ENCODE assay signal across 9 mouse cellular contexts in the genomic region with DNA sequence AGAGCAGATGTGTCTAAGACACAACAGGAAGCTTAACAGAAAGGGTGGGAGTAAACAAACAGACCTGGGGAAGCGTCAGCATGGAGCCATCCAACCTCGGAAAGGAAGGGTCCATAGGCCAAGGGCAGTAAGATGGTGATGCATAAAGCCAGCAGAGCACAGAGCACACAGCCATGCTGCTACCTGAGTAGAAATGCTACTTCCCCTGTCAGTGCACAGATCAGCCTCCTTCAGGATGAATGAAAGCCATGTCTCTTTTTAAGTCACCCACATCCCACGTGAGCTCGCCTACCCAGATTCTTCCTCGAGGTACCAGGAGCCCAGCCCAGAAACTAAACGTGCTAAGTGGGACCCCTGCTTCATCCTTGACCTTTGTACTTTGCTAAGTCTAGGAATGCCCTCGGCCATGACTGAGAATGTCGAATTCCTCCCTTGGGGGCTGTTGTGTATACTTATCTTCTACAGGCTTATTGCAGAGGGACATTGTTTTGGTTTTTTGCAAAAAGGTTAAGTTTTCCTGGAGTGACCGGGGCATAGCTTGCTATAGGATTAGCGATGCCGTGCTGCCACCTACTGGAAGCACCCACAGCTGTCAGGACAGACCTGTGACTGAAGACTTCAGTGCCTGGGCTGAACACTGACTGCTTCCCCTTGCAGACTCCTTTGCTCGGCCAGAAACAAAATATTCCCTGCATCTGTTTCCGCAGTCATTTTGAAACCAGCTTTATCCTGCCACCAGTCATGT.
DNase-seq lines count a peak whose midpoint lies in the region; ATAC-seq and TF ChIP-seq lines count a peak whose summit lies in the region.
"Had no signal": no experiment of that assay in that cellular context is flagged by ENCODE, and none has a peak within 500 bp of the region (broad histone marks: within the 10 kb centered on the region; RNA-seq: fewer than 3 reads in every experiment).

No protein-coding gene starts in this region.

- TF ChIP-seq CTCF in brain, embryonic 14.5 days (IDR thresholded peaks at IDR 0.05; ENCODE audit: borderline replicate concordance, extremely low read depth, insufficient read depth, insufficient read length), result peak; percentile 96
- peak; percentile 88 for TF ChIP-seq CTCF in kidney, postnatal 0 days (IDR thresholded peaks at IDR 0.05; ENCODE audit: low read depth)

- no peak overlapping the region for H3K4me2 ChIP-seq in heart, embryonic 14.5 days (ENCODE audit: low read length)
- H3K4me2 ChIP-seq in kidney, postnatal 0 days (ENCODE audit: low read length), result no peak overlapping the region
- no peak overlapping the region for H3K4me2 ChIP-seq in liver, embryonic 11.5 days
- no peak overlapping the region for H3K4me2 ChIP-seq in neural tube, embryonic 13.5 days

- peak; percentile 77 for ATAC-seq in CD4-positive, CD25-positive, alpha-beta regulatory T cell, adult 4 months
- ATAC-seq in heart, embryonic 14.5 days (ENCODE audit: insufficient number of reproducible peaks, insufficient read depth, low FRiP score, low read depth), result peak; percentile 72; the same call in 1 of the 2 replicates
- ATAC-seq in kidney, postnatal 0 days (replicated peaks; ENCODE audit: low FRiP score, low read depth), result peak; percentile 76
- ATAC-seq in liver, embryonic 11.5 days (replicated peaks; ENCODE audit: low FRiP score), result peak; percentile 43; the same call in 1 of the 2 replicates
- peak; percentile 90 for ATAC-seq in neural tube, embryonic 13.5 days (ENCODE audit: low read depth)

- no peaks in the 10 kb centered on the region for H3K36me3 ChIP-seq in forebrain, embryonic 10.5 days (replicated peaks)
- H3K36me3 ChIP-seq in heart, embryonic 14.5 days (ENCODE audit: control insufficient read depth, insufficient read depth, low read length), result no peaks in the 10 kb centered on the region
- H3K36me3 ChIP-seq in kidney, postnatal 0 days (ENCODE audit: insufficient read depth, low read length), result no peaks in the 10 kb centered on the region
- H3K36me3 ChIP-seq in liver, embryonic 11.5 days (ENCODE audit: control insufficient read depth, insufficient read depth, low read length), result no peaks in the 10 kb centered on the region
- H3K36me3 ChIP-seq in neural tube, embryonic 13.5 days, result no peaks in the 10 kb centered on the region

- no peak overlapping the region for H3K4me3 ChIP-seq in forebrain, embryonic 10.5 days
- H3K4me3 ChIP-seq in heart, embryonic 14.5 days (ENCODE audit: control insufficient read depth in 1 of 2, insufficient read depth in 1 of 2, low read depth in 1 of 2, low read length in 2 of 2), result no peak overlapping the region
- H3K4me3 ChIP-seq in kidney, postnatal 0 days (replicated peaks; ENCODE audit: low read depth, low read length), result no peak overlapping the region
- no peak overlapping the region for H3K4me3 ChIP-seq in liver, embryonic 11.5 days (ENCODE audit: low read depth, low read length)
- H3K4me3 ChIP-seq in neural tube, embryonic 13.5 days, result no peak overlapping the region
- H3K4me3 ChIP-seq: erythroblast, embryonic 14.5 days had no signal

- no peaks in the 10 kb centered on the region for H3K9me3 ChIP-seq in forebrain, embryonic 10.5 days
- H3K9me3 ChIP-seq in heart, embryonic 14.5 days (ENCODE audit: control insufficient read depth, low read length), result no peaks in the 10 kb centered on the region
- no peaks in the 10 kb centered on the region for H3K9me3 ChIP-seq in kidney, postnatal 0 days (replicated peaks; ENCODE audit: low read length)
- H3K9me3 ChIP-seq in liver, embryonic 11.5 days (ENCODE audit: control insufficient read depth, low read length), result no peaks in the 10 kb centered on the region
- H3K9me3 ChIP-seq in neural tube, embryonic 13.5 days, result no peaks in the 10 kb centered on the region

- H3K27me3 ChIP-seq in forebrain, embryonic 10.5 days (ENCODE audit: poor library complexity, severe bottlenecking), result no peaks in the 10 kb centered on the region
- no peaks in the 10 kb centered on the region for H3K27me3 ChIP-seq in heart, embryonic 14.5 days (ENCODE audit: control insufficient read depth, insufficient read depth, low read length)
- H3K27me3 ChIP-seq in kidney, postnatal 0 days (ENCODE audit: insufficient read depth, low read length), result no peaks in the 10 kb centered on the region
- H3K27me3 ChIP-seq in liver, embryonic 11.5 days (replicated peaks; ENCODE audit: control insufficient read depth, insufficient read depth, low read length), result no peaks in the 10 kb centered on the region
- no peaks in the 10 kb centered on the region for H3K27me3 ChIP-seq in neural tube, embryonic 13.5 days

- peak overlapping the region; percentile 51; the same call in 1 of the 2 replicates for H3K27ac ChIP-seq in forebrain, embryonic 10.5 days
- peak overlapping the region; percentile 5 to 56; a peak in 2 of 4 replicates for H3K27ac ChIP-seq in heart, embryonic 14.5 days (replicated peaks in 1 of 2; ENCODE audit: control insufficient read depth in 1 of 2, insufficient read depth in 1 of 2, low read depth in 2 of 2, low read length in 2 of 2)
- no peak overlapping the region for H3K27ac ChIP-seq in kidney, postnatal 0 days
- no peak overlapping the region for H3K27ac ChIP-seq in liver, embryonic 11.5 days (ENCODE audit: low read depth, low read length)
- H3K27ac ChIP-seq in neural tube, embryonic 13.5 days (replicated peaks), result peak overlapping the region; percentile 67

- WGBS in forebrain, embryonic 10.5 days, result 33% methylated on average over 13 of the region's 13 CpGs
- 19% methylated on average over 13 of the region's 13 CpGs for WGBS in heart, embryonic 14.5 days
- WGBS in kidney, postnatal 0 days, result 19% methylated on average over 13 of the region's 13 CpGs
- 25% methylated on average over 13 of the region's 13 CpGs for WGBS in liver, embryonic 11.5 days
- 26% methylated on average over 13 of the region's 13 CpGs for WGBS in neural tube, embryonic 13.5 days

- no peak for TF ChIP-seq POLR2A in brain, embryonic 14.5 days (IDR thresholded peaks at IDR 0.05; ENCODE audit: borderline replicate concordance, extremely low read depth, insufficient read depth, insufficient read length, poor library complexity, severe bottlenecking)

- no peak overlapping the region for H3K9ac ChIP-seq in heart, embryonic 14.5 days (ENCODE audit: low read length)
- no peak overlapping the region for H3K9ac ChIP-seq in kidney, postnatal 0 days (ENCODE audit: low read depth, low read length)
- no peak overlapping the region for H3K9ac ChIP-seq in liver, embryonic 11.5 days (ENCODE audit: low read depth, low read length)
- H3K9ac ChIP-seq in neural tube, embryonic 13.5 days, result 0 out of 2 replicates have a peak overlapping the region, but pooled peaks have one; percentile 22

- peaks cover 24% of the 10 kb centered on the region for H3K4me1 ChIP-seq in forebrain, embryonic 10.5 days
- peaks cover 2 to 6% of the 10 kb centered on the region in 2 experiments; a peak in 3 of 4 replicates for H3K4me1 ChIP-seq in heart, embryonic 14.5 days (ENCODE audit: control insufficient read depth in 2 of 2, insufficient read depth in 2 of 2, low read length in 2 of 2)
- H3K4me1 ChIP-seq in kidney, postnatal 0 days (replicated peaks; ENCODE audit: insufficient read depth, low read length), result no peaks in the 10 kb centered on the region
- no peaks in the 10 kb centered on the region for H3K4me1 ChIP-seq in liver, embryonic 11.5 days (replicated peaks; ENCODE audit: control insufficient read depth, insufficient read depth, low read length)
- H3K4me1 ChIP-seq in neural tube, embryonic 13.5 days (replicated peaks), result peaks cover 19% of the 10 kb centered on the region

- peak; percentile 95 for DNase-seq in brain, embryonic 14.5 days (ENCODE audit: low read depth)
- peak; percentile 78 for DNase-seq in forebrain, embryonic 10.5 days (ENCODE audit: extremely low spot score, low spot score)
- peak; percentile 93 for DNase-seq in kidney, postnatal 0 days (ENCODE audit: low spot score)
- peak; percentile 66 for DNase-seq in liver, embryonic 11.5 days (ENCODE audit: low spot score)
- DNase-seq in telencephalon, adult 2 months (ENCODE audit: low read depth, low spot score), result peak; percentile 49

Comparison
In these comparisons a context has a peak if more than half of its experiments do, and no peak if none do; other contexts are left out.
1. H3K27ac ChIP-seq: peak in forebrain, embryonic 10.5 days (single experiment), heart, embryonic 14.5 days (2 of 2) and neural tube, embryonic 13.5 days (single experiment); none in kidney, postnatal 0 days (single experiment) and liver, embryonic 11.5 days (single experiment).
2. Peak in every context shown above with its lines, with median percentiles within 50 percentile points of each other: ATAC-seq and DNase-seq.